Mouse (Mus musculus): ENCODE data around the gene Eps8.

Eps8 gene

GRCm38 (mm10) chr6:137608160-137608930, 46.3 kb downstream of the Eps8 start:
- DNase-seq = no peak

GRCm38 (mm10) chr6:137606541-137606940, 48.1 kb downstream of the Eps8 start:
- no peak for DNase-seq

GRCm38 (mm10) chr6:137604417-137605248, 50.0 kb downstream of the Eps8 start:
- no peak for DNase-seq

GRCm38 (mm10) chr6:137598306-137598705, 56.4 kb downstream of the Eps8 start:
- DNase-seq = no peak

- DNase-seq = no peak
These were observed 57.1 kb downstream of the Eps8 start for GRCm38 (mm10) chr6:137597442-137598058.

GRCm38 (mm10) chr6:137592582-137592981, 62.1 kb downstream of the Eps8 start:
- DNase-seq = no peak

- no peak for DNase-seq
These were observed 65.4 kb downstream of the Eps8 start for GRCm38 (mm10) chr6:137589245-137589618.

- peak; percentile 58 for DNase-seq
These were observed 66.0 kb downstream of the Eps8 start for GRCm38 (mm10) chr6:137588481-137589244.

- peak; percentile 83 for DNase-seq
These were observed 66.8 kb downstream of the Eps8 start for GRCm38 (mm10) chr6:137587866-137588265.

GRCm38 (mm10) chr6:137585229-137585628, 69.4 kb downstream of the Eps8 start:
- DNase-seq = no peak

GRCm38 (mm10) chr6:137583056-137583455, 71.6 kb downstream of the Eps8 start:
- no peak for DNase-seq

GRCm38 (mm10) chr6:137582207-137582889, 72.3 kb downstream of the Eps8 start:
- DNase-seq = no peak

- no peak for DNase-seq
These were observed 73.2 kb downstream of the Eps8 start for GRCm38 (mm10) chr6:137581331-137582010.

GRCm38 (mm10) chr6:137580503-137580902, 74.2 kb downstream of the Eps8 start:
- DNase-seq = no peak

GRCm38 (mm10) chr6:137576670-137577371, 77.9 kb downstream of the Eps8 start:
- DNase-seq = no peak

GRCm38 (mm10) chr6:137576091-137576490, 78.6 kb downstream of the Eps8 start:
- peak; percentile 71 for DNase-seq

- DNase-seq = no peak
These were observed 80.8 kb downstream of the Eps8 start for GRCm38 (mm10) chr6:137573897-137574296.

GRCm38 (mm10) chr6:137570718-137571131, 84.0 kb downstream of the Eps8 start:
- peak; percentile 92 for DNase-seq

- peak; percentile 60 for DNase-seq
These were observed 84.7 kb downstream of the Eps8 start for GRCm38 (mm10) chr6:137570019-137570418.

- peak; percentile 85 for DNase-seq
These were observed 85.6 kb downstream of the Eps8 start for GRCm38 (mm10) chr6:137569071-137569470.

GRCm38 (mm10) chr6:137565890-137566289, 88.8 kb downstream of the Eps8 start:
- DNase-seq = no peak

Measured in kidney, adult 9 months (tissue).